Mouse (Mus musculus) hindbrain, embryonic 14.5 days (tissue): ENCODE results near the gene Cyb5d2. TPM values are rescaled to one million over a fixed set of nuclear protein-coding genes. Genes with fewer than 3 reads are reported as not detected.
"Not testable (repeated sequence)": the region's sequence is repeated elsewhere in the genome, so short reads cannot be mapped to it uniquely, and the experiment has no call there.

ENCODE experiments used
- ATAC-seq: fragments of 200-750 bp; cut with Nextera tagmentation; 2 replicates; pipeline ENCODE4 v1.8.0; 2017; ENCODE audit warnings: moderate number of reproducible peaks, mild to moderate bottlenecking, moderate TSS enrichment, moderate library complexity; ENCODE audit not compliant: low FRiP score
- DNase-seq: peaks from one replicate; pipeline ENCODE4 v3.0.0-alpha.2; 2015; ENCODE audit warnings: low spot score
- H3K27ac ChIP-seq: fragments of 300-500 bp; sonication (generic); 2 replicates; pipeline ENCODE4 v1.5.1; 2014; ENCODE audit warnings: mild to moderate bottlenecking, moderate library complexity
- H3K27me3 ChIP-seq: fragments of 300-500 bp; sonication (generic); 2 replicates; pipeline ENCODE4 v1.6.1; 2014; ENCODE audit warnings: mild to moderate bottlenecking, low read length, mixed read lengths; ENCODE audit not compliant: control insufficient read depth, insufficient read depth
- H3K36me3 ChIP-seq: fragments of 300-500 bp; sonication (generic); replicated peaks from 2 replicates; pipeline ENCODE4 v1.6.1; 2014; ENCODE audit not compliant: control insufficient read depth, insufficient read depth
- H3K4me1 ChIP-seq: fragments of 300-500 bp; sonication (generic); replicated peaks from 2 replicates; pipeline ENCODE4 v1.6.1; 2014; ENCODE audit warnings: antibody characterized with exemption, low read length, mixed read lengths; ENCODE audit not compliant: control insufficient read depth, insufficient read depth
- H3K4me2 ChIP-seq: fragments of 300-500 bp; sonication (generic); replicated peaks from 2 replicates; pipeline ENCODE4 v1.6.1; 2014; ENCODE audit warnings: mild to moderate bottlenecking, moderate library complexity
- H3K4me3 ChIP-seq: fragments of 300-500 bp; sonication (generic); replicated peaks from 2 replicates; pipeline ENCODE4 v1.5.1; 2014; ENCODE audit warnings: mild to moderate bottlenecking, low read length
- H3K9ac ChIP-seq: fragments of 300-500 bp; sonication (generic); 2 replicates; pipeline ENCODE4 v1.6.1; 2014
- H3K9me3 ChIP-seq: fragments of 300-500 bp; sonication (generic); 2 replicates; pipeline ENCODE4 v1.6.1; 2016; ENCODE audit warnings: low read length; ENCODE audit not compliant: control insufficient read depth
- WGBS: fragments of 180-500 bp; shearing (Covaris S2); extraction: QIAGEN DNeasy Blood & Tissue Kit; methylation state at CpG from one replicate; pipeline ENCODE4 v1.1.7; 2014; 5-methylcytosine and 5-hydroxymethylcytosine counted together
- polyA plus RNA-seq: library from polyadenylated mRNA; unstranded; fragments of >200 nt; fragmentation: Nextera tagmentation; extraction: Ambion mirVana; gene quantifications from 2 replicates; pipeline ENCODE4 v1.2.1, GENCODE M21; 2014

Cyb5d2 gene
- polyA plus RNA-seq, 1 experiment from 2014 or later: 7.3 TPM

- WGBS: 21% methylated on average over 14 of the region's 14 CpGs
- Histone ChIP-seq H3K27me3 (no peaks in the 10 kb centered on the region), H3K36me3 (no peaks in the 10 kb centered on the region), H3K9me3 (no peaks in the 10 kb centered on the region), H3K4me3 (peak overlapping the region; percentile 97), H3K4me1 (peaks cover 23% of the 10 kb centered on the region), H3K9ac (peak overlapping the region; percentile 80), H3K4me2 (peak overlapping the region; percentile 61), H3K27ac (peak overlapping the region; percentile 89)
- ATAC-seq: peak; percentile 58; the same call in 1 of the 2 replicates
- DNase-seq: no peak
Measured at GRCm38 (mm10) chr11:72795149-72795454, 840 bp downstream of the Cyb5d2 start.

- no peak overlapping the region for H3K4me2 ChIP-seq
- H3K27ac ChIP-seq: no peak overlapping the region
- no peaks in the 10 kb centered on the region for H3K36me3 ChIP-seq
- no peaks in the 10 kb centered on the region for H3K27me3 ChIP-seq
- H3K4me3 ChIP-seq: no peak overlapping the region
- DNase-seq: no peak
- no peak for ATAC-seq
- H3K9ac ChIP-seq: no peak overlapping the region
- H3K9me3 ChIP-seq: no peaks in the 10 kb centered on the region
- peaks cover 10% of the 10 kb centered on the region for H3K4me1 ChIP-seq
Measured at GRCm38 (mm10) chr11:72792033-72792432, 3.9 kb downstream of the Cyb5d2 start.

GRCm38 (mm10) chr11:72782503-72782902, 13.4 kb downstream of the Cyb5d2 start:
- DNase-seq (no peak), ATAC-seq (no peak)
- H3K27ac ChIP-seq: no peak overlapping the region
- WGBS: 81% methylated on average over 3 of the region's 3 CpGs
- no peaks in the 10 kb centered on the region for H3K27me3 ChIP-seq
- H3K4me3 ChIP-seq: no peak overlapping the region
- H3K4me2 ChIP-seq: no peak overlapping the region
- H3K9me3 ChIP-seq: no peaks in the 10 kb centered on the region
- H3K9ac ChIP-seq: no peak overlapping the region
- H3K36me3 ChIP-seq: no peaks in the 10 kb centered on the region
- H3K4me1 ChIP-seq: no peaks in the 10 kb centered on the region

DNA sequence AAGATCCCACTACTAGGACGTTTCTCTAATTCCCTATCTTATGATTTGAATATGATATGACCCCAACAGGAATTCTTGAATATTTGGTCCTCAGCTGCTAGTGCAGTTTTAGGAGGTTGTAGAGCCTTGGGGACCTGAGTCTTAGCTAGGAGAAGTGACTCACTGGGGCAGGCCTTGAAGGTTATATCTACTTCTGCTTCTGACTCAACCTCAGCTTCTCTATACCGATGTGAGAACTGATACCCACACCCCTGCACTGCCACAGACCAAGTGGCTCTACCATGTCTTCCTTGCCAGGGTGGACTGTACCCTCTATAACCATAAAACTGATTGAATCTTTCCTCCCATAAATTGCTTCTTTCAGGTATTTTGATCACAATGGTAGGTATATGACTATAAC, 13.8 kb downstream of the Cyb5d2 start:
- no peaks in the 10 kb centered on the region for H3K4me1 ChIP-seq
- DNase-seq (no peak), ATAC-seq (no peak)
- no peak overlapping the region for H3K4me2 ChIP-seq
- no peaks in the 10 kb centered on the region for H3K36me3 ChIP-seq
- H3K9me3 ChIP-seq: no peaks in the 10 kb centered on the region
- no peak overlapping the region for H3K9ac ChIP-seq
- no peak overlapping the region for H3K27ac ChIP-seq
- no peaks in the 10 kb centered on the region for H3K27me3 ChIP-seq
- 82% methylated on average over 2 of the region's 2 CpGs for WGBS
- no peak overlapping the region for H3K4me3 ChIP-seq

DNA sequence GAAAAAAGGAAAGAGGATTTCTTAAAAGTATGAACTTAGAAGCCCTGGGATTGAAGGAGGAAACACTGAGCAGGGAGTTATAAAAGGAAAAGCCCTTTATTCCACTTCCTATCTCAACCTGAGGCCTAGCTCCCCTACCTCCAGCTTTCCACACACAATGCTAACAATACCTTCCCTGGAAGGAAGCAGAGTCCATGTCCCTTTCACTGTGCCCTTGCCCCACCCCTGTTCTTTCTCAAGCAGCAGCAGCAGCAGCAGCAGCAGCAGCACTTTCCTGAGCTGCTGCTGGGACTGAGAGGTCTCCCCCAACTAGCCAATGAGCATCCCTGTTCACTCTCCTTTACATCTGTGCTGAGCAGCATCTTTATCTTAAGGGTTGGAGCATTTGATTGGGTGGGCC, 17.0 kb downstream of the Cyb5d2 start:
- Histone ChIP-seq H3K4me3 (no peak overlapping the region), H3K9ac (no peak overlapping the region), H3K4me1 (no peaks in the 10 kb centered on the region), H3K9me3 (no peaks in the 10 kb centered on the region), H3K27me3 (no peaks in the 10 kb centered on the region), H3K4me2 (no peak overlapping the region), H3K36me3 (no peaks in the 10 kb centered on the region), H3K27ac (no peak overlapping the region)
- DNase-seq: no peak
- ATAC-seq: no peak

DNA sequence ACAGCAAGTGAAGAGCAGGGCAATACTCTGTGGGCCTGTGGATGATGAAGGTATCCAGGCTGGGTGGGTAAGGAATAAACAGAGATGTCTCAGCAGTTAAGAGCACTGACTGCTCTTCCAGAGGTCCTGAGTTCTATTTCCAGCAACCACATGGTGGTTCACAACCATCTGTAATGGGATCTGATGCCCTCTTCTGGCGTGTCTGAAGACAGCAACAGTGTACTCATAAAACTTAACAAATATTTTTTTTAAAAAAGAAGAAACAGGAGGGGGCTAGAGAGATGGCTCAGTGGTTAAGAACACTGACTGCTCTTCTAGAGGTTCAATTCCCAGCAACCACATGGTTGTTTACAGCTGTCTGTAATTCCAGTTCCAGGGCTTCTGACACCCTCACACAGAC, 23.3 kb downstream of the Cyb5d2 start:
- H3K36me3 ChIP-seq: peaks cover 28% of the 10 kb centered on the region
- H3K4me2 ChIP-seq, DNase-seq, H3K27ac ChIP-seq, H3K4me1 ChIP-seq, ATAC-seq, H3K27me3 ChIP-seq, H3K9ac ChIP-seq, H3K9me3 ChIP-seq, H3K4me3 ChIP-seq: not testable (repeated sequence)
- 30% methylated on average over 1 of the region's 1 CpGs for WGBS

- no peak for ATAC-seq
Measured at GRCm38 (mm10) chr11:72771461-72771860, 24.5 kb downstream of the Cyb5d2 start.

GRCm38 (mm10) chr11:72770816-72771215, 25.1 kb downstream of the Cyb5d2 start:
- no peaks in the 10 kb centered on the region for H3K4me1 ChIP-seq
- H3K27ac ChIP-seq: no peak overlapping the region
- no peak overlapping the region for H3K9ac ChIP-seq
- H3K4me2 ChIP-seq: no peak overlapping the region
- H3K27me3 ChIP-seq: no peaks in the 10 kb centered on the region
- ATAC-seq (no peak), DNase-seq (no peak)
- peaks cover 36% of the 10 kb centered on the region for H3K36me3 ChIP-seq
- no peak overlapping the region for H3K4me3 ChIP-seq
- WGBS: 88% methylated on average over 5 of the region's 5 CpGs
- H3K9me3 ChIP-seq: no peaks in the 10 kb centered on the region

More at GRCm38 (mm10) chr11:72771461-72771860, 24.5 kb downstream of the Cyb5d2 start:
- Histone ChIP-seq H3K36me3 (peaks cover 36% of the 10 kb centered on the region), H3K9ac (no peak overlapping the region), H3K4me3 (no peak overlapping the region), H3K4me2 (no peak overlapping the region), H3K9me3 (no peaks in the 10 kb centered on the region), H3K27ac (no peak overlapping the region), H3K4me1 (no peaks in the 10 kb centered on the region), H3K27me3 (no peaks in the 10 kb centered on the region)
- WGBS: 85% methylated on average over 4 of the region's 4 CpGs
- DNase-seq: no peak

DNA sequence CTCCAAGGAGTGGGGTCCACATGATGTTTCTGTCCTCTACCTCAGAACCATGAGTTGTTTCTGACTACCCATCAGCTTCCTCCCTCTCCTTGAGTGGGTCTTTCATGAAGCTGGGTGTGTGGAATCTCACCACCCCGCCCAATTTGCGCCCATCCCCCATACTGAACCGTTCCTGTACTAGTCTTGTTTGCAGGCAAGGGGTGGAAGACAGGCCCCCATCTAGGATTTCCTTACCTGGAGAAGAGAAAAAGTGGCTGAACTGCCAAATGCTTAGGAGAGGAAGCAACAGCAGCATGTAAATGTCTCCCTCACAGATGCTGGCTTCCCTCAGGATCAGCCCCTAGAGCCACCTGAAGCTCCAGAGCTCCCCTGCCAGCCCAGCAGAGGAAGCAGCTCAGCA, 25.6 kb downstream of the Cyb5d2 start:
- H3K27me3 ChIP-seq: no peaks in the 10 kb centered on the region
- H3K9me3 ChIP-seq: no peaks in the 10 kb centered on the region
- no peak overlapping the region for H3K27ac ChIP-seq
- H3K4me3 ChIP-seq: no peak overlapping the region
- DNase-seq (no peak), ATAC-seq (no peak)
- H3K4me1 ChIP-seq: no peaks in the 10 kb centered on the region
- no peak overlapping the region for H3K9ac ChIP-seq
- peaks cover 36% of the 10 kb centered on the region for H3K36me3 ChIP-seq
- WGBS: 90% methylated on average over 3 of the region's 3 CpGs
- H3K4me2 ChIP-seq: no peak overlapping the region

GRCm38 (mm10) chr11:72769061-72769460, 26.9 kb downstream of the Cyb5d2 start:
- WGBS: 97% methylated on average over 3 of the region's 3 CpGs
- Histone ChIP-seq H3K4me3 (no peak overlapping the region), H3K4me1 (no peaks in the 10 kb centered on the region), H3K9me3 (no peaks in the 10 kb centered on the region), H3K27ac (no peak overlapping the region), H3K36me3 (peaks cover 43% of the 10 kb centered on the region), H3K27me3 (no peaks in the 10 kb centered on the region), H3K4me2 (no peak overlapping the region), H3K9ac (no peak overlapping the region)
- ATAC-seq: no peak
- DNase-seq: no peak
